In genomic region chr7:89433893-89434616, GRCm38 (mm10) we compare ENCODE assay signal across 11 mouse cellular contexts. TPM values are rescaled to one million over a fixed set of nuclear protein-coding genes. Genes with fewer than 3 reads are reported as not detected.
DNase-seq lines count a peak whose midpoint lies in the region; ATAC-seq lines count a peak whose summit lies in the region.
"Had no signal": no experiment of that assay in that cellular context is flagged by ENCODE, and none has a peak within 500 bp of the region (broad histone marks: within the 10 kb centered on the region; RNA-seq: fewer than 3 reads in every experiment).

No protein-coding gene starts in this region.

- H3K36me3 ChIP-seq in embryonic facial prominence, embryonic 12.5 days, result no peaks in the 10 kb centered on the region
- H3K36me3 ChIP-seq in embryonic facial prominence, embryonic 10.5 days (replicated peaks), result no peaks in the 10 kb centered on the region
- no peaks in the 10 kb centered on the region for H3K36me3 ChIP-seq in liver, embryonic 15.5 days (replicated peaks)
- H3K36me3 ChIP-seq in liver, embryonic 11.5 days (ENCODE audit: control insufficient read depth, insufficient read depth, low read length), result no peaks in the 10 kb centered on the region
- no peaks in the 10 kb centered on the region for H3K36me3 ChIP-seq in hindbrain, embryonic 13.5 days
- H3K36me3 ChIP-seq in forebrain, embryonic 15.5 days, result no peaks in the 10 kb centered on the region

- 68% methylated on average over 8 of the region's 8 CpGs for WGBS in embryonic facial prominence, embryonic 12.5 days
- WGBS in embryonic facial prominence, embryonic 10.5 days, result 66% methylated on average over 8 of the region's 8 CpGs
- 38% methylated on average over 8 of the region's 8 CpGs for WGBS in liver, embryonic 15.5 days (ENCODE audit: insufficient replicate concordance)
- 44% methylated on average over 8 of the region's 8 CpGs for WGBS in liver, embryonic 11.5 days
- 49% methylated on average over 8 of the region's 8 CpGs for WGBS in hindbrain, embryonic 13.5 days
- 70% methylated on average over 8 of the region's 8 CpGs for WGBS in forebrain, embryonic 15.5 days

- no peak for ATAC-seq in embryonic facial prominence, embryonic 12.5 days (ENCODE audit: insufficient number of reproducible peaks, insufficient read depth, low FRiP score, low TSS enrichment)
- ATAC-seq in liver, embryonic 15.5 days (ENCODE audit: insufficient read depth), result peak; percentile 40; the same call in 1 of the 2 replicates
- no peak for ATAC-seq in liver, embryonic 11.5 days (replicated peaks; ENCODE audit: low FRiP score)
- no peak for ATAC-seq in hindbrain, embryonic 13.5 days (ENCODE audit: low FRiP score)
- ATAC-seq in forebrain, embryonic 15.5 days (replicated peaks), result no peak
- ATAC-seq: activated CD4-positive, CD25-positive, alpha-beta regulatory T cell, adult 4 months had no signal

- DNase-seq in embryonic facial prominence, embryonic 10.5 days (ENCODE audit: low spot score), result no peak
- DNase-seq in liver, embryonic 11.5 days (ENCODE audit: low spot score), result no peak
- DNase-seq in kidney, adult 11 months, result peak; percentile 96
- peak; percentile 81 to 95 for DNase-seq in kidney, postnatal 36 days
- DNase-seq: cerebellum, postnatal 10 days had no signal

- peaks cover 6% of the 10 kb centered on the region for H3K4me1 ChIP-seq in embryonic facial prominence, embryonic 12.5 days
- H3K4me1 ChIP-seq in embryonic facial prominence, embryonic 10.5 days, result peaks cover 20% of the 10 kb centered on the region
- H3K4me1 ChIP-seq in liver, embryonic 15.5 days (replicated peaks), result no peaks in the 10 kb centered on the region
- H3K4me1 ChIP-seq in liver, embryonic 11.5 days (replicated peaks; ENCODE audit: control insufficient read depth, insufficient read depth, low read length), result no peaks in the 10 kb centered on the region
- H3K4me1 ChIP-seq in hindbrain, embryonic 13.5 days (replicated peaks), result no peaks in the 10 kb centered on the region
- H3K4me1 ChIP-seq in forebrain, embryonic 15.5 days, result 0 out of 2 replicates have a peak, but pooled peaks cover 6% of the 10 kb centered on the region
- H3K4me1 ChIP-seq: megakaryocyte, embryonic 14.5 days had no signal

- H3K4me2 ChIP-seq in embryonic facial prominence, embryonic 12.5 days (replicated peaks), result no peak overlapping the region
- no peak overlapping the region for H3K4me2 ChIP-seq in liver, embryonic 15.5 days
- H3K4me2 ChIP-seq in liver, embryonic 11.5 days, result no peak overlapping the region
- H3K4me2 ChIP-seq in hindbrain, embryonic 13.5 days, result no peak overlapping the region
- no peak overlapping the region for H3K4me2 ChIP-seq in forebrain, embryonic 15.5 days (replicated peaks)

- 0 out of 2 replicates have a peak overlapping the region, but pooled peaks have one; percentile 75 for H3K27ac ChIP-seq in embryonic facial prominence, embryonic 12.5 days
- no peak overlapping the region; the same call in 1 of the 2 replicates for H3K27ac ChIP-seq in embryonic facial prominence, embryonic 10.5 days (replicated peaks)
- H3K27ac ChIP-seq in liver, embryonic 15.5 days (replicated peaks), result peak overlapping the region; percentile 38; the same call in 1 of the 2 replicates
- no peak overlapping the region for H3K27ac ChIP-seq in liver, embryonic 11.5 days (ENCODE audit: low read depth, low read length)
- no peak overlapping the region for H3K27ac ChIP-seq in hindbrain, embryonic 13.5 days
- no peak overlapping the region for H3K27ac ChIP-seq in forebrain, embryonic 15.5 days (replicated peaks)

- H3K4me3 ChIP-seq in embryonic facial prominence, embryonic 12.5 days, result no peak overlapping the region
- no peak overlapping the region for H3K4me3 ChIP-seq in embryonic facial prominence, embryonic 10.5 days
- no peak overlapping the region for H3K4me3 ChIP-seq in liver, embryonic 15.5 days (replicated peaks)
- no peak overlapping the region for H3K4me3 ChIP-seq in liver, embryonic 11.5 days (ENCODE audit: low read depth, low read length)
- H3K4me3 ChIP-seq in hindbrain, embryonic 13.5 days, result no peak overlapping the region
- no peak overlapping the region for H3K4me3 ChIP-seq in forebrain, embryonic 15.5 days
- H3K4me3 ChIP-seq: megakaryocyte, embryonic 14.5 days had no signal

- H3K9me3 ChIP-seq in embryonic facial prominence, embryonic 12.5 days, result no peaks in the 10 kb centered on the region
- no peaks in the 10 kb centered on the region for H3K9me3 ChIP-seq in embryonic facial prominence, embryonic 10.5 days
- no peaks in the 10 kb centered on the region for H3K9me3 ChIP-seq in liver, embryonic 15.5 days (replicated peaks)
- H3K9me3 ChIP-seq in liver, embryonic 11.5 days (ENCODE audit: control insufficient read depth, low read length), result no peaks in the 10 kb centered on the region
- H3K9me3 ChIP-seq in hindbrain, embryonic 13.5 days, result no peaks in the 10 kb centered on the region
- no peaks in the 10 kb centered on the region for H3K9me3 ChIP-seq in forebrain, embryonic 15.5 days
- H3K9me3 ChIP-seq: megakaryocyte, embryonic 14.5 days had no signal

- H3K9ac ChIP-seq in embryonic facial prominence, embryonic 12.5 days, result no peak overlapping the region
- H3K9ac ChIP-seq in liver, embryonic 15.5 days, result no peak overlapping the region
- no peak overlapping the region for H3K9ac ChIP-seq in liver, embryonic 11.5 days (ENCODE audit: low read depth, low read length)
- H3K9ac ChIP-seq in hindbrain, embryonic 13.5 days, result no peak overlapping the region
- no peak overlapping the region for H3K9ac ChIP-seq in forebrain, embryonic 15.5 days (replicated peaks)

- no peaks in the 10 kb centered on the region for H3K27me3 ChIP-seq in embryonic facial prominence, embryonic 12.5 days
- no peaks in the 10 kb centered on the region for H3K27me3 ChIP-seq in embryonic facial prominence, embryonic 10.5 days (replicated peaks; ENCODE audit: low read depth, poor library complexity, severe bottlenecking)
- H3K27me3 ChIP-seq in liver, embryonic 15.5 days, result no peaks in the 10 kb centered on the region
- H3K27me3 ChIP-seq in liver, embryonic 11.5 days (replicated peaks; ENCODE audit: control insufficient read depth, insufficient read depth, low read length), result no peaks in the 10 kb centered on the region
- H3K27me3 ChIP-seq in hindbrain, embryonic 13.5 days, result no peaks in the 10 kb centered on the region
- H3K27me3 ChIP-seq in forebrain, embryonic 15.5 days, result no peaks in the 10 kb centered on the region
- H3K27me3 ChIP-seq: megakaryocyte, embryonic 14.5 days had no signal

RNA-seq across cellular contexts. Expression of gene Fzd4, which starts 29.9 kb away (rescaled TPM):
- polyA plus RNA-seq in embryonic facial prominence, embryonic 12.5 days (2016; fragmentation: Nextera tagmentation; extraction: Ambion mirVana), result 13.2 and 15.2 TPM in 2 replicates
- 10.2 and 11.5 TPM in 2 replicates for polyA plus RNA-seq in embryonic facial prominence, embryonic 10.5 days (2016; fragmentation: Nextera tagmentation; extraction: Ambion mirVana)
- polyA plus RNA-seq in liver, embryonic 15.5 days (2015; fragmentation: Nextera tagmentation; extraction: Ambion mirVana), result 1.9 and 2.4 TPM in 2 replicates
- 7.8 and 8.3 TPM in 2 replicates for polyA plus RNA-seq in liver, embryonic 11.5 days (2014; fragmentation: Nextera tagmentation; extraction: Ambion mirVana)
- 2.1 and 2.4 TPM in 2 replicates for polyA plus RNA-seq in hindbrain, embryonic 13.5 days (2015; fragmentation: Nextera tagmentation; extraction: Ambion mirVana)
- 1.3 and 1.5 TPM in 2 replicates for polyA plus RNA-seq in forebrain, embryonic 15.5 days (2015; fragmentation: Nextera tagmentation; extraction: Ambion mirVana)
- polyA plus RNA-seq: activated CD4-positive, CD25-positive, alpha-beta regulatory T cell, adult 4 months had no signal

RNA-seq across cellular contexts. Expression of gene Tmem135, which starts 30.0 kb away (rescaled TPM):
- polyA plus RNA-seq in embryonic facial prominence, embryonic 12.5 days (2016; fragmentation: Nextera tagmentation; extraction: Ambion mirVana), result 22.7 and 23.0 TPM in 2 replicates
- polyA plus RNA-seq in embryonic facial prominence, embryonic 10.5 days (2016; fragmentation: Nextera tagmentation; extraction: Ambion mirVana), result 15.8 and 18.0 TPM in 2 replicates
- 15.3 and 16.4 TPM in 2 replicates for polyA plus RNA-seq in liver, embryonic 15.5 days (2015; fragmentation: Nextera tagmentation; extraction: Ambion mirVana)
- polyA plus RNA-seq in liver, embryonic 11.5 days (2014; fragmentation: Nextera tagmentation; extraction: Ambion mirVana), result 27.0 and 28.9 TPM in 2 replicates
- polyA plus RNA-seq in hindbrain, embryonic 13.5 days (2015; fragmentation: Nextera tagmentation; extraction: Ambion mirVana), result 20.3 and 24.5 TPM in 2 replicates
- 22.7 and 25.4 TPM in 2 replicates for polyA plus RNA-seq in forebrain, embryonic 15.5 days (2015; fragmentation: Nextera tagmentation; extraction: Ambion mirVana)

Comparison
In these comparisons a context has a peak if more than half of its experiments do, and no peak if none do; other contexts are left out.
1. H3K27ac ChIP-seq: peak in embryonic facial prominence, embryonic 12.5 days (single experiment) and liver, embryonic 15.5 days (single experiment); none in embryonic facial prominence, embryonic 10.5 days (single experiment), liver, embryonic 11.5 days (single experiment), hindbrain, embryonic 13.5 days (single experiment) and forebrain, embryonic 15.5 days (single experiment).
2. DNase-seq: peak in kidney, adult 11 months (single experiment) and kidney, postnatal 36 days (2 of 2); none in embryonic facial prominence, embryonic 10.5 days (single experiment) and liver, embryonic 11.5 days (single experiment).